Mouse (Mus musculus) kidney, postnatal 0 days (tissue): ENCODE results near the gene Cxcl15. TPM values are rescaled to one million over a fixed set of nuclear protein-coding genes. Genes with fewer than 3 reads are reported as not detected.
A peak's percentile ranks its signal among the peaks of the same experiment; 100 is the strongest.

ENCODE experiments used
- ATAC-seq: fragments of 200-750 bp; cut with Nextera tagmentation; replicated peaks from 2 replicates; pipeline ENCODE4 v1.8.0; 2017; ENCODE audit warnings: low read depth, moderate number of reproducible peaks, moderate TSS enrichment, moderate library complexity; ENCODE audit not compliant: low FRiP score
- DNase-seq: peaks from one replicate; pipeline ENCODE4 v3.0.0-alpha.2; 2016; ENCODE audit warnings: low spot score
- H3K27ac ChIP-seq: fragments of 300-500 bp; sonication (generic); 2 replicates; pipeline ENCODE4 v1.5.1; 2014; ENCODE audit warnings: mild to moderate bottlenecking
- H3K27me3 ChIP-seq: fragments of 300-500 bp; sonication (generic); 2 replicates; pipeline ENCODE4 v1.6.1; 2014; ENCODE audit warnings: low read length, mixed read lengths; ENCODE audit not compliant: insufficient read depth
- H3K36me3 ChIP-seq: fragments of 300-500 bp; sonication (generic); 2 replicates; pipeline ENCODE4 v1.6.1; 2014; ENCODE audit warnings: low read length, mixed read lengths; ENCODE audit not compliant: insufficient read depth
- H3K4me1 ChIP-seq: fragments of 300-500 bp; sonication (generic); replicated peaks from 2 replicates; pipeline ENCODE4 v1.6.1; 2014; ENCODE audit warnings: antibody characterized with exemption, low read length, mixed read lengths; ENCODE audit not compliant: insufficient read depth
- H3K4me2 ChIP-seq: fragments of 300-500 bp; sonication (generic); 2 replicates; pipeline ENCODE4 v1.6.1; 2014; ENCODE audit warnings: mild to moderate bottlenecking, low read length, moderate library complexity, mixed read lengths
- H3K4me3 ChIP-seq: fragments of 300-500 bp; sonication (generic); replicated peaks from 2 replicates; pipeline ENCODE4 v1.5.1; 2014; ENCODE audit warnings: low read depth, low read length
- H3K9ac ChIP-seq: fragments of 300-500 bp; sonication (generic); 2 replicates; pipeline ENCODE4 v1.6.1; 2014; ENCODE audit warnings: low read depth, low read length
- H3K9me3 ChIP-seq: fragments of 300-500 bp; sonication (generic); replicated peaks from 2 replicates; pipeline ENCODE4 v1.6.1; 2016; ENCODE audit warnings: low read length, inconsistent platforms, mixed read lengths
- CTCF ChIP-seq: IDR thresholded peaks from 2 replicates; pipeline ENCODE4 v1.5.1; 2016; ENCODE audit warnings: antibody characterized with exemption, low read depth, mild to moderate bottlenecking, moderate library complexity
- WGBS: fragments of 180-500 bp; shearing (Covaris S2); extraction: QIAGEN DNeasy Blood & Tissue Kit; methylation state at CpG from one replicate; pipeline ENCODE4 v1.1.7; 2014; 5-methylcytosine and 5-hydroxymethylcytosine counted together
- polyA plus RNA-seq: library from polyadenylated mRNA; unstranded; fragments of >200 nt; fragmentation: Nextera tagmentation; extraction: Ambion mirVana; gene quantifications from 2 replicates; pipeline ENCODE4 v1.2.1, GENCODE M21; 2015

Cxcl15 gene
- polyA plus RNA-seq, 1 experiment from 2014 or later = 0.07 TPM

GRCm38 (mm10) chr5:90819756-90820155 lies 25.4 kb downstream of the Cxcl15 start:
- Histone ChIP-seq H3K27me3 (no peaks in the 10 kb centered on the region), H3K9ac (no peak overlapping the region), H3K4me3 (no peak overlapping the region), H3K27ac (no peak overlapping the region), H3K36me3 (no peaks in the 10 kb centered on the region), H3K9me3 (no peaks in the 10 kb centered on the region), H3K4me2 (no peak overlapping the region), H3K4me1 (no peaks in the 10 kb centered on the region)
- no peak for TF ChIP-seq CTCF
- ATAC-seq (no peak), DNase-seq (no peak)

GRCm38 (mm10) chr5:90832145-90832767 lies 37.9 kb downstream of the Cxcl15 start:
- no peak; the same call in 1 of the 2 replicates for ATAC-seq
- peak overlapping the region; percentile 8; the same call in 1 of the 2 replicates for H3K4me2 ChIP-seq
- H3K9ac ChIP-seq = no peak overlapping the region
- 52% methylated on average over 11 of the region's 11 CpGs for WGBS
- no peaks in the 10 kb centered on the region for H3K27me3 ChIP-seq
- no peak overlapping the region for H3K27ac ChIP-seq
- no peaks in the 10 kb centered on the region for H3K9me3 ChIP-seq
- no peak overlapping the region for H3K4me3 ChIP-seq
- TF ChIP-seq CTCF = no peak
- no peaks in the 10 kb centered on the region for H3K4me1 ChIP-seq
- DNase-seq = peak; percentile 84
- no peaks in the 10 kb centered on the region for H3K36me3 ChIP-seq

- no peaks in the 10 kb centered on the region for H3K4me1 ChIP-seq
- DNase-seq = no peak
- no peaks in the 10 kb centered on the region for H3K36me3 ChIP-seq
- WGBS = 83% methylated on average over 8 of the region's 8 CpGs
- H3K9ac ChIP-seq = no peak overlapping the region
- no peak overlapping the region for H3K4me2 ChIP-seq
- no peak overlapping the region for H3K4me3 ChIP-seq
- TF ChIP-seq CTCF = no peak
- H3K9me3 ChIP-seq = no peaks in the 10 kb centered on the region
- no peak overlapping the region for H3K27ac ChIP-seq
- H3K27me3 ChIP-seq = no peaks in the 10 kb centered on the region
- no peak for ATAC-seq
Observed at GRCm38 (mm10) chr5:90832768-90833388, 38.5 kb downstream of the Cxcl15 start.

GRCm38 (mm10) chr5:90834436-90834835 lies 40.1 kb downstream of the Cxcl15 start:
- Histone ChIP-seq H3K9me3 (no peaks in the 10 kb centered on the region), H3K4me2 (no peak overlapping the region), H3K4me1 (no peaks in the 10 kb centered on the region), H3K27me3 (no peaks in the 10 kb centered on the region), H3K27ac (no peak overlapping the region), H3K4me3 (no peak overlapping the region), H3K9ac (no peak overlapping the region), H3K36me3 (no peaks in the 10 kb centered on the region)
- TF ChIP-seq CTCF = no peak
- no peak for DNase-seq
- no peak for ATAC-seq
- 86% methylated on average over 4 of the region's 4 CpGs for WGBS

- Histone ChIP-seq H3K27me3 (no peaks in the 10 kb centered on the region), H3K9ac (no peak overlapping the region), H3K36me3 (no peaks in the 10 kb centered on the region), H3K9me3 (no peaks in the 10 kb centered on the region), H3K4me1 (no peaks in the 10 kb centered on the region), H3K27ac (no peak overlapping the region), H3K4me3 (no peak overlapping the region), H3K4me2 (no peak overlapping the region)
- 71% methylated on average over 5 of the region's 5 CpGs for WGBS
- TF ChIP-seq CTCF = no peak
- no peak for DNase-seq
- no peak for ATAC-seq
Observed at GRCm38 (mm10) chr5:90838582-90838981, 44.2 kb downstream of the Cxcl15 start.

GRCm38 (mm10) chr5:90840902-90841869 lies 46.9 kb downstream of the Cxcl15 start:
- H3K4me2 ChIP-seq = no peak overlapping the region
- no peaks in the 10 kb centered on the region for H3K36me3 ChIP-seq
- H3K27ac ChIP-seq = no peak overlapping the region
- no peak overlapping the region for H3K4me3 ChIP-seq
- no peaks in the 10 kb centered on the region for H3K9me3 ChIP-seq
- DNase-seq = no peak
- no peak for ATAC-seq
- no peak overlapping the region for H3K9ac ChIP-seq
- H3K4me1 ChIP-seq = no peaks in the 10 kb centered on the region
- no peak for TF ChIP-seq CTCF
- 63% methylated on average over 7 of the region's 7 CpGs for WGBS
- no peaks in the 10 kb centered on the region for H3K27me3 ChIP-seq
